Mouse (Mus musculus) retina, postnatal 1 day (tissue): ENCODE results near the gene Lime1.
A peak's percentile ranks its signal among the peaks of the same experiment; 100 is the strongest.

ENCODE experiments used
- DNase-seq: peaks from one replicate; pipeline ENCODE4 v3.0.0-alpha.2; 2012

Gene Lime1

GRCm38 (mm10) chr2:181391541-181391940, 11.7 kb downstream of the Lime1 start:
- DNase-seq = no peak

- peak; percentile 89 for DNase-seq
Measured at GRCm38 (mm10) chr2:181392600-181393213, 12.8 kb downstream of the Lime1 start.

- no peak for DNase-seq
Measured at GRCm38 (mm10) chr2:181394086-181394485, 14.2 kb downstream of the Lime1 start.

GRCm38 (mm10) chr2:181397207-181397761, 17.4 kb downstream of the Lime1 start:
- no peak for DNase-seq

- DNase-seq = no peak
Measured at GRCm38 (mm10) chr2:181401497-181401896, 21.6 kb downstream of the Lime1 start.

GRCm38 (mm10) chr2:181403722-181404121, 23.8 kb downstream of the Lime1 start:
- DNase-seq = no peak

- DNase-seq = no peak
Measured at GRCm38 (mm10) chr2:181409643-181410042, 29.8 kb downstream of the Lime1 start.

GRCm38 (mm10) chr2:181410760-181411473, 31.0 kb downstream of the Lime1 start:
- peak; percentile 73 for DNase-seq

GRCm38 (mm10) chr2:181413141-181413540, 33.3 kb downstream of the Lime1 start:
- no peak for DNase-seq

- no peak for DNase-seq
Measured at GRCm38 (mm10) chr2:181415945-181416344, 36.1 kb downstream of the Lime1 start.

GRCm38 (mm10) chr2:181419359-181419758, 39.5 kb downstream of the Lime1 start:
- DNase-seq = no peak

GRCm38 (mm10) chr2:181420426-181420825, 40.5 kb downstream of the Lime1 start:
- no peak for DNase-seq

GRCm38 (mm10) chr2:181420903-181421638, 41.2 kb downstream of the Lime1 start:
- DNase-seq = no peak

GRCm38 (mm10) chr2:181423834-181424233, 44.0 kb downstream of the Lime1 start:
- no peak for DNase-seq
